Comparison of ENCODE assay signal across 20 mouse cellular contexts in genomic region chr3:117183654-117184184, GRCm38 (mm10).
DNase-seq lines count a peak whose midpoint lies in the region; ATAC-seq and TF ChIP-seq lines count a peak whose summit lies in the region.
"Had no signal": no experiment of that assay in that cellular context is flagged by ENCODE, and none has a peak within 500 bp of the region (broad histone marks: within the 10 kb centered on the region; RNA-seq: fewer than 3 reads in every experiment).

No protein-coding gene starts in this region.

- H3K27me3 ChIP-seq in forebrain, postnatal 0 days (ENCODE audit: insufficient read depth, low read length): no peaks in the 10 kb centered on the region
- no peaks in the 10 kb centered on the region for H3K27me3 ChIP-seq in forebrain, embryonic 10.5 days (ENCODE audit: poor library complexity, severe bottlenecking)
- H3K27me3 ChIP-seq in limb, embryonic 10.5 days (ENCODE audit: low read depth, poor library complexity, severe bottlenecking): no peaks in the 10 kb centered on the region
- H3K27me3 ChIP-seq: CH12.LX; forebrain, embryonic 15.5 days; heart, embryonic 13.5 days; hindbrain, embryonic 15.5 days had no signal

- no peaks in the 10 kb centered on the region for H3K9me3 ChIP-seq in forebrain, postnatal 0 days (ENCODE audit: low read length)
- no peaks in the 10 kb centered on the region for H3K9me3 ChIP-seq in forebrain, embryonic 10.5 days
- H3K9me3 ChIP-seq in limb, embryonic 10.5 days (replicated peaks): no peaks in the 10 kb centered on the region
- H3K9me3 ChIP-seq: embryonic facial prominence, embryonic 10.5 days; forebrain, embryonic 15.5 days; heart, embryonic 13.5 days; hindbrain, embryonic 15.5 days had no signal

- DNase-seq in forebrain, postnatal 0 days: peak; percentile 52
- DNase-seq in forebrain, embryonic 10.5 days (ENCODE audit: extremely low spot score, low spot score): no peak
- peak; percentile 57 for DNase-seq in layer of hippocampus, adult 9-11 months
- no peak for DNase-seq in layer of hippocampus, postnatal 10 days (ENCODE audit: low spot score in 2 of 2)
- DNase-seq in limb, embryonic 10.5 days (ENCODE audit: low spot score): no peak
- no peak for DNase-seq in cerebellum, postnatal 10 days
- DNase-seq: adrenal gland, adult 2 months; adrenal gland, postnatal 25 days; cerebellum, adult 11 months; cerebellum, adult 8-10 months; cerebellum, postnatal 25 days; gastrocnemius, postnatal 14 days; heart, postnatal 36 days had no signal

- no peak overlapping the region for H3K9ac ChIP-seq in forebrain, postnatal 0 days
- H3K9ac ChIP-seq: forebrain, embryonic 15.5 days; heart, embryonic 13.5 days; hindbrain, embryonic 15.5 days had no signal

- TF ChIP-seq CTCF in forebrain, postnatal 0 days (IDR thresholded peaks at IDR 0.05; ENCODE audit: low read depth): no peak

- H3K4me3 ChIP-seq in forebrain, postnatal 0 days (ENCODE audit: low read depth, low read length): no peak overlapping the region
- no peak overlapping the region for H3K4me3 ChIP-seq in forebrain, embryonic 10.5 days
- H3K4me3 ChIP-seq in limb, embryonic 10.5 days: no peak overlapping the region
- H3K4me3 ChIP-seq: embryonic facial prominence, embryonic 10.5 days; forebrain, embryonic 15.5 days; heart, embryonic 13.5 days; hindbrain, embryonic 15.5 days had no signal

- no peak overlapping the region for H3K27ac ChIP-seq in forebrain, postnatal 0 days (ENCODE audit: low read depth, low read length)
- H3K27ac ChIP-seq in forebrain, embryonic 10.5 days: no peak overlapping the region
- H3K27ac ChIP-seq in limb, embryonic 10.5 days: no peak overlapping the region
- H3K27ac ChIP-seq: embryonic facial prominence, embryonic 10.5 days; forebrain, embryonic 15.5 days; heart, embryonic 13.5 days; hindbrain, embryonic 15.5 days had no signal

- no peak overlapping the region for H3K4me2 ChIP-seq in forebrain, postnatal 0 days (ENCODE audit: low read depth)
- H3K4me2 ChIP-seq: forebrain, embryonic 15.5 days; heart, embryonic 13.5 days; hindbrain, embryonic 15.5 days had no signal

- no peaks in the 10 kb centered on the region for H3K4me1 ChIP-seq in forebrain, postnatal 0 days (ENCODE audit: insufficient read depth)
- no peaks in the 10 kb centered on the region for H3K4me1 ChIP-seq in forebrain, embryonic 10.5 days
- H3K4me1 ChIP-seq in limb, embryonic 10.5 days: no peaks in the 10 kb centered on the region
- H3K4me1 ChIP-seq: embryonic facial prominence, embryonic 10.5 days; forebrain, embryonic 15.5 days; heart, embryonic 13.5 days; hindbrain, embryonic 15.5 days had no signal

- 68% methylated on average over 4 of the region's 4 CpGs for WGBS in forebrain, postnatal 0 days
- 94% methylated on average over 4 of the region's 4 CpGs for WGBS in forebrain, embryonic 10.5 days
- WGBS in limb, embryonic 10.5 days: 96% methylated on average over 4 of the region's 4 CpGs

- peak; percentile 69 for ATAC-seq in forebrain, postnatal 0 days
- peak; percentile 56; the same call in 1 of the 2 replicates for ATAC-seq in common myeloid progenitor, adult 5-6 weeks (replicated peaks; ENCODE audit: low read depth, poor library complexity, severe bottlenecking)
- peak; percentile 77 for ATAC-seq in megakaryocyte progenitor cell, adult 5-6 weeks (replicated peaks; ENCODE audit: poor library complexity)
- ATAC-seq: forebrain, embryonic 15.5 days had no signal

- no peaks in the 10 kb centered on the region for H3K36me3 ChIP-seq in forebrain, postnatal 0 days (ENCODE audit: insufficient read depth)
- no peaks in the 10 kb centered on the region for H3K36me3 ChIP-seq in forebrain, embryonic 10.5 days (replicated peaks)
- no peaks in the 10 kb centered on the region for H3K36me3 ChIP-seq in limb, embryonic 10.5 days
- H3K36me3 ChIP-seq: embryonic facial prominence, embryonic 10.5 days; forebrain, embryonic 15.5 days; heart, embryonic 13.5 days; hindbrain, embryonic 15.5 days had no signal

Comparison
In these comparisons a context has a peak if more than half of its experiments do, and no peak if none do; other contexts are left out.
1. DNase-seq: peak in forebrain, postnatal 0 days (single experiment) and layer of hippocampus, adult 9-11 months (single experiment); none in forebrain, embryonic 10.5 days (single experiment), layer of hippocampus, postnatal 10 days (0 of 2), limb, embryonic 10.5 days (single experiment) and cerebellum, postnatal 10 days (0 of 2).
2. Peak in every context shown above with its lines, with median percentiles within 50 percentile points of each other: ATAC-seq.